Mouse (Mus musculus) gastrocnemius, adult 18-20 months (tissue): ENCODE results near the gene Tcp1. TPM values are rescaled to one million over a fixed set of nuclear protein-coding genes. Genes with fewer than 3 reads are reported as not detected.
"Not testable (repeated sequence)": the region's sequence is repeated elsewhere in the genome, so short reads cannot be mapped to it uniquely, and the experiment has no call there.

Experiments
- DNase-seq: peaks from one replicate; pipeline ENCODE4 v3.0.0; 2021; ENCODE audit warnings: low spot score
- long read RNA-seq, 2 experiments: library from polyadenylated mRNA; stranded (forward); transcript quantifications; one replicate each; pipeline ENCODE4 v2.0.0; 2021
- total RNA-seq, 2 experiments: library from RNA; stranded (reverse); gene quantifications; 2 replicates each; pipeline ENCODE4 v1.2.3; 2021

Tcp1 gene
- 100 to 1,000 TPM; 167 to 180 TPM for total RNA-seq
- long read RNA-seq, experiment 1, transcript Tcp1-209 (12 exons, 2,446 nt) = major isoform, 163 of 191 reads
- long read RNA-seq, experiment 1, partial matches to known transcripts = 13 of 191 reads
- long read RNA-seq, experiment 1, other reads (novel, unspliced or antisense) = 11 of 191 reads
- long read RNA-seq, experiment 2, transcript Tcp1-209 (12 exons, 2,446 nt) = major isoform, 159 of 193 reads
- long read RNA-seq, experiment 2, partial matches to known transcripts = 25 of 193 reads
- long read RNA-seq, experiment 2, other reads (novel, unspliced or antisense) = 4 of 193 reads

DNA sequence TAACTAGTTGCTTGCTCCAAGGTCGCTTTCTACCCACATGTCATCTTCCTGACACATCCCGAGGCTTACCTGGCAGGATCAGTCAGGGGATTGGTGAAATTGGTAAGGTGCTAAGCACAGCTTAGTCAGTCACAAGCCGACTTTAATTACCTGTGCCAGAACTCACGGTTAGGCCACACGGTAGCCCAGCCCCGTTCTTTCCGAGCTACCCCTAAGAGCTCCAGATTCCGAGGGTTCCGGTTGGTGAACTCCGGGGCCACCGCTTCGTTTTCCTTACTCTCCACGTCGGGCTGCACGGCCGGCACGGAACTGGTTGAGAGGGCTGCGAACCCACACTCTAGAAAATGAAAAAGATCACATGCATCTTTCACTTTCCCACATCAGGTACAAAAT is at the start of gene Tcp1:
TSS of gene Tcp1 (plus strand) at position 214 of the 393 bp plus-strand sequence.
- peak; percentile 7 for DNase-seq

DNA sequence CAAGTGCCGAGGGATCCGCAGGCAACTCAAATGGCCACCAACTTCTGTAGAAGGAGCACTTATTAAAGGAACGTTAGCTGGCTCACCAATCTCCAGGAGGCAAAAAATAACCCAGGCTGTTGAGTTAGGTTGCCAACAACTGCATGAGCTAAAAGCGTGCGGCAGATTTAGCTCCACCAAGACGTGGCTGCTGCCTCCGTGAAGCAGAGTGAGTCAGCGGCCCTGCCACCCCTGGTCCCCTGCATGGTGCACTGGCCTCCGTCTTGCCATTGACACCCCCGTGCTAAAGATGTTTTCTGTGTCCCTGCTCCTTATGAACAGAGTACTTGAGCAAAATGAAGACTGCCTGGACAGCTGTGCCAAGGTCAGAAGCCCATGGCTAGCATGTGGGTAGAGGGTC is 48.6 kb upstream of the Tcp1 start:
- DNase-seq = peak; percentile 64

DNA sequence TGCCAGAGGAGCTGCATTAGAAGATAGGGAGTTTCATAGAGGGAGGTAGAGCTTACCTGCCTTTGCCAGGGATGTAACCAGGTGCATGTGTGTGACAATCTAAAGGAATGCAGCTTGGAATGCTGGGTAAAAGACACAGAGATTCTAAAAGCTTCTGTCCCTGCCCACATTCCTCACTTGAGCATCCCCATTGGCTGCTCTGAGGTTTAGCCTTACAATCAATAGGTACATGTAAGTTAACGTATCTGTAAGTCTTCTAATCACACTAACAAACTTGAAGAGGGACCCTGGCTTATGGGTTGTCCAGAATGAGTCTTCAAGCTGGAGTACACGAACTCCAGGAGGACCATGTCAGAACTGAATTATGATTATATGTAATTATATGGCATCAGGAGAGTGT is 47.5 kb upstream of the Tcp1 start, which contains the start of gene Mas1:
TSS of gene Mas1 (minus strand) at position 101 of the 400 bp plus-strand sequence.
- DNase-seq = no peak

DNA sequence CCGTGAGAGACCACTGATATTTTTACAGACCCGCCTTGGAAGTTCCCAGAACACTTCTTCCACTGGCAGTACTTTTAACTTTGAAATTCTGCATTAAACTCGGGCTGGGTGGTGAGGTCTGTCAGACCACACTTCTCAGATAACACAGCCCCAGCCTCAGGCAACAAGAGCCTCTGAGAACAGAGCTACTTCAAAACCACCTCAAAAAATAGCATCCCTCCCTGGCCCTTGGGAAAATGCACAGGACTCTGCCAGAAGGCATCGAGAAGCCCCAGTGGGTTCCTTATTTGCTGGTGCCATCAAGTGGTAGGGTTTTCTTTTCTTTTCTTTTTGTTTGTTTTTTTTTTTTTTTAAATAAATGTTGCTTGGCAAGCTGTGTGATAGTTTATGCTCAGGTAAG is 46.9 kb upstream of the Tcp1 start:
- no peak for DNase-seq

DNA sequence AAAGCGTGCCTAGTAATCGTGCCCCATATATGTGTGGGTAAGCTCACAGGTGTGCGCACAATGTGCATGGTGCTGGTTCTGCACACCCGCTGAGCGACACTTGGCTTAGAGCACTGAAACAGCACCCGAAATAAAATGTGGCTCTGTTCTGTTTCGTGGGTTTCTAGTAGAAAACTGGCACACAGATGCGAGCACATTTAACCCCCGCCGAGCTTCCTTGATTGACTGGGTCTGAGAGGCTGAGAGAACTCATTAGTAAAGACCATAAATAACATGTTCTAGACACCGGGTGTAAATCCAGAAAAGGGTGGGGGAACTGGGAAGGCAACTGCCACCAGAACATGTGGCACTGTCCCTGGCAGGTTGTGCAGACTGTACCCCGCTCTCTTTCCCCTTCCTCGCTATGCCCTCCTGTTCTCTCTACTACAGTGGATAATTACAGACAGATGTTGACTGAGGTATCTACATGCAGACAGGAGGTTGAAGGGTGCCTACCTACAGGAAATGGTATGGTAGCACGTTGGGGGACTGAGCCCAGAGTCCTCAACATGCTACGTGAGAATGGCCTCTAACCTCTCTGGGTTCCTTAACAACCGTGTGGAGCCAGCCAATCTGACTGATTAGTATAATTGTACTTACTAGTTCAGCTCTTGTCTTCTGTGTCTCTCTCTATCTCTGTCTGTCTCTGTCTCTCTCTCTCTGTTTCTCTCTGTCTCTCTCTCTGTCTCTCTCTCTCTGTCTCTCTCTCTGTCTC is 43.0 kb upstream of the Tcp1 start:
- DNase-seq = no peak

DNA sequence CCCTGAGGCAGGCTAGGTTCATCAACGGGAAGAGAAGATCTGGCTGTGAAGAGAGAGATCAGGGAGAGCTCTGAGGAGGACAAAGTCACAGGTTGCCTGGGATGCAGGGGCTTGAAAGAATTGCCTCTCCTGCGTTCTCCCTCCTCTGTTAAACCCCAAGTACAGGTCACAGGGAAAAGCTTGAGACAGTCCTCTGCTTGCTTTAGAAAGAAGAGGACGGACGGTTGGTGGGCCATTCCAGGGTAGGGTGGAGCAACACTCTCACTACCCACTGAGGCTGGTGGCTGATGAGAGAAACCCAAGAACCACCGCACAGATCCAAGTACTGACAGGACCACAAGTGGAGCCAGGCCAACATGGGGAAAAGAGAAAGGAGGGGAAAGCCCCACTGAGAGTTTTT is 39.8 kb upstream of the Tcp1 start, which contains the start of gene Mrgprh:
TSS of gene Mrgprh (plus strand) at position 301 of the 400 bp plus-strand sequence.
- no peak for DNase-seq

DNA sequence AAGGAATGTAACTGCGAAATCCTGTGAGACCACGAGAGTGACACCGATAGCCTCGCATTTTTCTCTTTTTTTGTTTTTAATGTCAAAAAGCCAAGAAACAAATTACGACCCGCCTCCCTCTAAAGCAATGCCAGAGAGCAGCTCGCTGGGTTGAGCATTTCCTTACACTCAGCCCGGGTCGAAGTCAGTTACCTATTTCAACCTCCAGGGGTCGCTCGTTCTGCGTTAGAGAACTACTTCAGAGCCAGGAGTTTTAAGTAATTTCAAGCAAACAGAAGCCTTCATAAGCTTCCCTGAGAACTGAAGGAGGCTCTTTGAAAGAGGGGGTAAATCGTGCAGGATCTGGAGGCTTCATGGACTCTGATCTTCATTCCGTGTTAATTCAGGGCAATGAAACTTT is 35.3 kb upstream of the Tcp1 start:
- DNase-seq = peak; percentile 84

DNA sequence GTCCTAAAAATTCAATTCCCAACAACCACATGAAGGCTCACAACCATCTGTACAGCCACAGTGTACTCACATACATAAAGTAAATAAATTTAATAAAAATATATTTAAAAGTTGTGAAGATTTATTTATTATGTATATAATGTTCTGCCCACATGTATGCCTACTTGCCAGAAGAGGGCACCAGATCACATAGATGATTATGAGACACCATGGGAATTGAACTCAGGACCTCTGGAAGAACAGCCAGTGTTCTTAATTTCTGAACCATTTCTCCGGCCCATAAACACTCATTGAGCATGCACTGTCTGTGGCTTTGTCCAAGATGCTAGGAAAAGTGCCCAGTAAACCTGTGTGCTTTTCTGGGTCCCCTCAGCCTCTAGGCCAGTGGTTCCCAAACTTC is 34.3 kb upstream of the Tcp1 start:
- DNase-seq = no peak

DNA sequence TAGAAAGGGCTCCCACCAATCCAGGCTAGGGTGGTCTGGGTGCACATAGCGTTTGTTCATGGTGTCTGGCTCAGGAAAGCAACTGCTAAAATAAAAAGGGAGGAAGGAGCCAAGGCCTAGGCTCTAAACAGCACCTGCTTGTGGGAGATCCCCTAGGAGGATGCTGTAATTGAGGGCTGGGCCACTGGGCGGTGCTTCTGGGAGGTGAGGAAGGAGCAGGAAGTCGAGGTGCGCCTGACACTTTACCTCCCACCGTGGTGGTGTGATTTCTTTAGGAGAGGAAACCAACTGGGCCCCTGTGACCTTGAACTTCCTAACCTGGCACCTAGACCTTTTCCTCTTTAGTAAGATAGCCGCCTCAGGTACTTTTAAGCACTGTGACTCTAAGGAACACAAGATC is 28.9 kb upstream of the Tcp1 start:
- no peak for DNase-seq

DNA sequence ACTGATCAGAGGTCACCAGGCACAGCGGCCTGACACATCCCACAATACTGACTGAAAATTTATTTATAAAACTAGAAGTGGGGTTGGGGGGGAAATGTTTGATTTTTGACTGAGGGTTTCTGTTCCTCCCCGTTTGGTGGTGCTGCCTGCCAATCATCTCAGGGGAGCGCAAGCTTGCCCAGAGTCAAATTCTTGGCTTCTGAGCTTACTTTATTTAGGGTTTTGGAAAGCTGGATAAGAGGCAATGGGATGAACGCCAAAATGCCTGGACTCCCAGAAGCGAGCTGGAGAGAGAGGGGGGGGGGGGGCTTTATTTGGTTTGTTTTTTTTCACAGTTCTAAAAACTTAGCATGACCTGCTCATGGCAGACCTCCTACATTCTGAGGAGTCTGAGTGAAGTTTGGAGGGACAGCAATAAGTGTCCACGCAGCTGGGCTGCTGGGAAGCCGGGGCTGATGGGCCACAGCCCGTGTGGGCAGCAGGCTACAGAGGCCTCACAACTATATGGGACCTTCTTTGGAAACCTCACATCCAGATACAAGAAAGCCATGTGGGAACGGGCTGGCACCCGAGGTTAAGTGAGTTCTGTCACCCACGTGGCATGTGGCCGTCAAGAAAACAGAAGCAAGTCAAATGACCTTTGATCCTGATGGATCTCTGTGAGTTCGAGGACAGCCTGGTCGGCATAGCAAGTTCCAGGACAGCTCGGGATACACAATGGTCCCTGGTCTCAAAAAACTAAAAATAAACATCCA is 28.3 kb upstream of the Tcp1 start:
- DNase-seq = no peak

DNA sequence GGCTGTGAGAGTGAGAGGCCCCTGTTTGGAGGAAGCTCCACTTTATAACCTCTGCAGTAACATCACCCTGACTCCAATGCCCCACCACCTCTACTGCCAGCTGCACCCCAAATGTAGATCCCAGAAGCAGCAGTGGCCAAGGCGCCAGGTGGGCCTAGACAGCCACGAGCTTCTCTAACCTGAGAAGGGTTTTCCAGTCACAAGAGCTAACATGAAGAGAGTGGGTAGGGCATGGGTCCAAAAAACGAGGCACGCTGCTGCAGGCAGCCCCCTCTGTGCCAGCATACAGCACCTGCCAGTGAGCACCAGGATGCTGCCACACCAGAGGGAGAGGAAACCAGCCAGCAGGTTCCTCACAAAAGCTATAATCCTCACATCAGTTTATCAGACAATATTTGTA is 24.4 kb upstream of the Tcp1 start:
- no peak for DNase-seq

DNA sequence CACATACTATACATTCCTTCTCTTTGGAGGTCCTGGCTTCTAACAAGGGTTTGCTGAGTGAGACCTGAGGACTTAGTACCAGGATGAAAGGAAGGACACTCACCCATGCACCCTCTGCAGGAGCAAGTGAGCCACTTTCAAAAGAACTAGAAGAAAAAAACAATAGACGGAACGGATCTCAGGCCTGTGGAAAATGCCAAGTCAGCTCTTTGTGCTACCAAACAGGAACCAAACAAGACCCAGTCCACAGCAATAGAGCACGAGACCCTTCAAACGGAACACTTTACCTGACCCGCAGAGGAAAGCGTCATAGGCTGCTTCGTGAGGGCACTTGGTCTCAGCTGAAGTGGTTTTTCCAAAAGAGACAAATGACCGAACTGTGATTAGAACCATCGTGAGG is 23.5 kb upstream of the Tcp1 start:
- DNase-seq = no peak

DNA sequence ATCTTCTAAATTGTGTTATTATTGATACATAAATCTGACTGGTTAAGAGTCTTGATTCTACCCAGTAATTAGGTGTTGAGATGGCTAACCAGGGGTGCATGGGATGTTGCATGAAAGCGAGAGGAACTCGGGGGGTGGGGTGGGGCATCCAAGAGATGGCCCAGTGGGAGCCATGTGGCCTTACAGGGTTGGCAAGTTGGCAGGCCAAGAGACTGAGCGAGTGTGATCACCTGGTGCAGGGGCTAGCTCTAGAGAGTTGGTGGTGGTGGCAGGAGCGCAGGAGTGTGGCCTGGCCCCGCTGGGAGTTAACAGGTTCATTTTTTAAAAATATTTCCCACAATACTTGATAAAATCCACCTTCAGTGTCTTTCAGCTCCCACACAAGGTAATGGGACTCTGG is 17.8 kb upstream of the Tcp1 start:
- no peak for DNase-seq

DNA sequence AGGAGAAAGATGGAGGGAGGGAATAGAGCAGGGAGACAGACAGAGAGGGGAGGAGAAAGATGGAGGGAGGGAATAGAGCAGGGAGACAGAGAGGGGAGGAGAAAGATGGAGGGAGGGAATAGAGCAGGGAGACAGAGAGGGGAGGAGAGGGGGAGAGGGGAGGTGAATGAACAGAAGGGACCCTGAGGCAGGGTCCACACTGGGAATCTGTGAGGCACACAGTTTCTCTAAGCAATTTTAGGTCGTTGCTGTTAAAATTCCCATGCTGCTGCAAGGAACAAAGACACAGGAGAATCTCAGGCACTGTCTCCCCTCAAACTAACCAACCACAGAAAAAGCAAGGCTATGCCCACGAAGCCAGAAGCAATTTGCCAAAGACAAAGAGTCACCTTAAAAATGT is 16.9 kb upstream of the Tcp1 start:
- not testable (repeated sequence) for DNase-seq

DNA sequence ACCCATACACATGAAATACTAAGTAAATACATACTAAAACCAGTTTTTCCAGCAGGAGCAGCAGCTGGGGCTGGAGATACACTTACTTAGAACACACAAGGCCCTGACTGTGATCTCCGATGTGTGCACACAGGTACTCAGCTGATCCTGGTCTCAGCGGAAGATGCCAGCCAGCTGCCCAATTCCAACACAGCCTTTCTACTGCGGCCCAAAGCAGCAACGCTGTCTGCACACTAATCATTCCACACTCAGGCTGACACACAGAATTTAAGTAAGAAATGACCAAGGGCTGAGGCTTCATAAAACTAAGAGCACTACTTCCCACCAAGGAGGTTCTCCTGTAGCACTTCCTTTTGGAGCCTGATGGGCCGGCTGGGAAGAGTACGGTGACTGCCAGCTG is 13.2 kb upstream of the Tcp1 start:
- DNase-seq = no peak

DNA sequence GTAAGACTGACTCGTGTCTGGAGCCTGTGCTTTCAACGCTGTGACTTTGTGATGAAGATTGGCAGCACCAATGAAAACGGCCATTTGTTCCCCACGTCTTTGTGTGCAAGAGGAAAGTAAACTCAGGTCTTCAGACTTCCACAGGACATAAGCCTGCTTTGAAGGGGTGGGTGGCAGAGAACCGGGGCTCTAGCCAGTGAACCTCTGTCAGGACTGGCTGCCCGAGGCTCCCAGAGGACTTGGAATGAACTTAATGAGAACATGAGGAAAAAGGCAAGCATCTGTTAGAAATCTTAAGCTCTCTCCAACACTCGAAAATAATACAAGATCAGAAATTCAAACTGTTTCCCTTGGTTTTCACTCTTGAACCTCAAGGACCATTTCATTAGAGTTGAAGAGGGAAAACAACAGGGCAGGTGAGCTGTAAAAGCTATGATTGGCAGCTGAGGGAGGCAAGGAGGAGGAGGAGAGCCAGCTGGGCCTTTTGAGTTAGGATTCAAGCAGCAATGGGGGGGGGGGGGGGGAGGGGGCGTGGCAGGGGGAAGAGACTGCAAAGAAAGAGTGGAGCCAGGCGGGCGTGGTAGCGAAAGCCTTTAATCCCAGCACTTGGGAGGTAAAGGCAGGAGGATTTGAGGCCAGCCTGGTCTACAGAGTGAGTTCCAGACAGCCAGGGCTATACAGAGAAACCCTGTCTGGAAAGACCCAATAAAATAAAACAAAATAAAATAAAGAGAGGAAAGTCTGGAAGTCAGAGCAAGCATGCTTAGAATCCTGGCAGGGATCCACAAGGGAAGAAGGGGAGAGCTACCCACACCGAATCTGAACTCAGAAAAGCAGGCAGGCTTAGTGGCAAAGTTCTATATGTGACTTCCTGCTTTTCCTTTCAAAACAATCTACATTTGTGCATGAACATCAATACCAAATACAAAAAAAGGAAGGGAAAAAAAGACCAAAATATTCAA is 11.8 kb upstream of the Tcp1 start:
- DNase-seq = no peak

DNA sequence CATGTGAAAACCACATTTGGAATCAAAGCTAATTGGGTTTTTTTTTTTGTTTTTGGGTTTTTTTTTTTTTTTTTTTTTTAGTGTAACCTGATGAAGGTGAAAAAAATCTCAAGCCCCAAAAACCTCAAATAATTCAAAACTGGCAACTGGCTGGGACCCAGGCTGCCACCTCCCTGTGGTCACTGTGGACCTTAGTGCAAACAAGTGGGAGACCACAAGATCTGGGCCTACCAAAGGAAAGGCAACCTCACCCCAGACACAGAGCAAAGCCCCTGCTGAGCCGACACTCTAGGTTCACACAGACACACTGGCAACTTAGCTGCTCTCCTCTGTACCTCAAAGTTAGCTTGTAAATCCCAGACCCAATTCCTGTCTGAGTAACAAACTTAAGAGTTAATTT is 11.2 kb upstream of the Tcp1 start:
- DNase-seq = no peak

DNA sequence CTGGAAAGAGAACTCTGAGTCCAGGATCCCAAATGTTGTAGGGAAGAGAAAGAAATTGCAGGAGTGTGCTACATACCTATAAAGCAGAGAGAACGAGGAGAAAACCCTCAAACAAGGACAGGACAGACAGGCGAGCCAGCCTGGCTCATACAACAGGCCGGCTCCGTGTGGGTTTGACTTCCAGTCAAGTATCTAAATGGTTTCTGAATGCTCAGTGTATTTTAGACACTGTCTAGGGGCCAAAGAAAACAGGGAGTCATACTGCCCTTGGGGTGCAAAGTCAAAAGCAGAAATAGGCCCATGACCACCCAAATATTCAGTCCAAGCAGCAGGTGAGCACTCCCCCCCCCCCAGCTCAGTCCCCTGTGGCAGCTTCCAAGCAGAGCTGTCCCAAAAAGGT is 9.7 kb upstream of the Tcp1 start:
- no peak for DNase-seq

DNA sequence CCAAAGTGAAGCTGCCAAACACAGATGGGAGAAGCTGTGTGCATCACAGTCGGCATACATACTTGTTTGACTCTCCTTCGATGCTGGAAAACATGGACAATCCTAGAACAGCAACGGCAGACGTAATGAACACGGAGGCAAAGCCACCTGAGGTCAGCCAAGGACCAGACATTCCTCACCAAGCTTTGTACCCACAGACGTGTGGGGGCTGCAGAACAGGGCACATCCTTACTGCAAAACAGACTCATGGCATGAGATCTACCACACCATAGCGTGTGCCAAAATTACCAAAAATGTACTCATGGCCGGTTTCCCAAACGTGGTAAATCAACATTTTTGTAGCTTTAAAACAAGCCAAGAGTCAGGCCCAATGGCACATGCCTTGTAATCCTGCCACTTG is 9.1 kb upstream of the Tcp1 start:
- no peak for DNase-seq

DNA sequence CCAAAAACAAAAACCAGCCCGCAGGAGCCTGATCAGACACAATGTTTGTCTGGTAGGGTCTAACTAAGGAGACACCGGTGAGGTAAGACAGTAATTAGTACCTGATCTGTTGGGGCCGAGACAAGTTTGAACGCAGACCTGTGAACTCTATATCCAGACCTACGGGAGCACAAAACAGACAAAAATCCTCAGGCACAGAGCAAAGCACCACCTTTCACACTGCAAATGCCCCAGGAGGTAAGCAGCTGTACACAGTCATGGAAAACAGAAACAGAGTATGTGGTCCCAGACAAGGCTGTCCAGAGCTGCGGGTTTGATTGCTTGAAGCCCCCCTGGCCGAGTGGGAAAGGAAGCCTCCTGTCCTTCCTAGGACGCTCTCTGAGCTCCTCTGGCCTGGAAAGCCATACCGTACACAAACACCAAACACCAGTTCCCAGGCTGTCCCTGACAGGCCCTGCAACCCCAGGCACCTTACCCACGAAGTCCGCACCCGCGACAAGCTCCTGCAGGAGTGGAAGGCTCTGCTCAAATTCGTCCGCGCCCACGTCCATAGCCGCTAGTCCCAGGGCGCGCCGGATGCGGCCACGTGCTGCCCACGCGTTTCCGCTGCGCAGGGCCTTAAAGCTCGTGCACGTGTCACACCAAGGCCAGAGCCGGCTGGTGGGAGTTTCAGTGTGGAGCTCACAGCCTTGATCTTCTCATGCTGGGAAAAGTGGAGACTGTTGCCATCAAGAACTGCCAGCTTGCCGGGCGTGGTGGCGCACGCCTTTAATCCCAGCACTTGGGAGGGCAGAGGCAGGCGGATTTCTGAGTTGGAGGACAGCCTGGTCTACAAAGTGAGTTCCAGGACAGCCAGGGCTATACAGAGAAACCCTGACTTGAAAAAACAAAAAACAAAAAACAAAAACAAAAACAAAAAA is 5.9 kb upstream of the Tcp1 start, which contains the start of gene Pnldc1:
TSS of gene Pnldc1 (minus strand) at position 870 of the 920 bp plus-strand sequence.
- no peak for DNase-seq
